Comparison of ENCODE assay signal across 1 mouse cellular context in genomic region chr1:169968792-169969515, GRCm38 (mm10).
TF ChIP-seq lines count a peak whose summit lies in the region.

TSS of gene Hsd17b7 (minus strand) at chr1:169969241.

TF ChIP-seq in CH12.LX, 34 proteins besides CTCF, POLR2A, EP300 and RAD21 (continued from another document):
- peak; percentile 93 for TF ChIP-seq USF1 (IDR thresholded peaks at IDR 0.05; ENCODE audit: low read depth, low read length)
- no peak for TF ChIP-seq MEF2A (IDR thresholded peaks at IDR 0.05; ENCODE audit: borderline replicate concordance, low read depth, low read length)
- TF ChIP-seq MYC (IDR thresholded peaks at IDR 0.05; ENCODE audit: low read depth, low read length) = peak; percentile 40; the same call in 1 of the 2 replicates
- peak; percentile 85 for TF ChIP-seq USF2 (conservative IDR thresholded peaks at IDR 0.05; ENCODE audit: low read depth, low read length)
- no peak for TF ChIP-seq CHD1 (IDR thresholded peaks at IDR 0.05; ENCODE audit: low read depth, low read length)
- no peak for TF ChIP-seq ZC3H11A (IDR thresholded peaks at IDR 0.05; ENCODE audit: low read depth, low read length)
- peak; percentile 48 for TF ChIP-seq HCFC1 (IDR thresholded peaks at IDR 0.05; ENCODE audit: low read depth, low read length)
- TF ChIP-seq GABPA (IDR thresholded peaks at IDR 0.05; ENCODE audit: insufficient replicate concordance, low read depth, low read length) = no peak
- peak; percentile 98 for TF ChIP-seq MAX (IDR thresholded peaks at IDR 0.05; ENCODE audit: low read length)
- TF ChIP-seq NRF1 (IDR thresholded peaks at IDR 0.05; ENCODE audit: low read depth, low read length) = peak; percentile 45
- TF ChIP-seq IRF4 (IDR thresholded peaks at IDR 0.05; ENCODE audit: low read depth, low read length) = 0 out of 2 replicates have a peak, but pooled peaks have one; percentile 28
